ENCODE assay signal across 28 mouse cellular contexts in genomic region chr13:82246231-82246630, GRCm38 (mm10).
"Had no signal": no experiment of that assay in that cellular context is flagged by ENCODE, and none has a peak within 500 bp of the region (broad histone marks: within the 10 kb centered on the region; RNA-seq: fewer than 3 reads in every experiment).

No protein-coding gene starts in this region.

- H3K4me3 ChIP-seq: embryonic facial prominence, embryonic 10.5 days; embryonic facial prominence, embryonic 12.5 days; embryonic facial prominence, embryonic 13.5 days; embryonic facial prominence, embryonic 15.5 days; erythroblast, embryonic 14.5 days; forebrain, embryonic 10.5 days; forebrain, embryonic 12.5 days; forebrain, embryonic 13.5 days; forebrain, embryonic 15.5 days; gastrocnemius, adult 2 months had no signal

- H3K27me3 ChIP-seq: embryonic facial prominence, embryonic 12.5 days; embryonic facial prominence, embryonic 13.5 days; embryonic facial prominence, embryonic 15.5 days; forebrain, embryonic 12.5 days; forebrain, embryonic 13.5 days; forebrain, embryonic 15.5 days had no signal

- DNase-seq: cerebellum, adult 18-20 months; cerebellum, adult 2 months; cerebellum, adult 8-10 months; cerebellum, adult 9-10 months; cerebellum, adult 9-11 months; cerebellum, postnatal 10 days; cerebellum, postnatal 14 days; cerebellum, postnatal 25 days; cerebellum, postnatal 36 days; embryo, embryonic 11 days; forebrain, postnatal 0 days; gastrocnemius, adult 2 months; gastrocnemius, postnatal 10 days; gastrocnemius, postnatal 14 days; gastrocnemius, postnatal 25 days; gastrocnemius, postnatal 36 days; heart, adult 11 months had no signal

- H3K9me3 ChIP-seq: embryonic facial prominence, embryonic 10.5 days; embryonic facial prominence, embryonic 12.5 days; embryonic facial prominence, embryonic 13.5 days; embryonic facial prominence, embryonic 15.5 days; forebrain, embryonic 10.5 days; forebrain, embryonic 12.5 days; forebrain, embryonic 13.5 days; forebrain, embryonic 15.5 days had no signal

- H3K27ac ChIP-seq: embryonic facial prominence, embryonic 10.5 days; embryonic facial prominence, embryonic 12.5 days; embryonic facial prominence, embryonic 13.5 days; embryonic facial prominence, embryonic 15.5 days; forebrain, embryonic 10.5 days; forebrain, embryonic 12.5 days; forebrain, embryonic 13.5 days; forebrain, embryonic 15.5 days; gastrocnemius, adult 2 months had no signal

- H3K4me2 ChIP-seq: embryonic facial prominence, embryonic 12.5 days; embryonic facial prominence, embryonic 13.5 days; embryonic facial prominence, embryonic 15.5 days; forebrain, embryonic 12.5 days; forebrain, embryonic 13.5 days; forebrain, embryonic 15.5 days had no signal

- H3K9ac ChIP-seq: embryonic facial prominence, embryonic 12.5 days; embryonic facial prominence, embryonic 13.5 days; embryonic facial prominence, embryonic 15.5 days; forebrain, embryonic 12.5 days; forebrain, embryonic 13.5 days; forebrain, embryonic 15.5 days; forebrain, postnatal 0 days had no signal

- ATAC-seq: forebrain, embryonic 13.5 days; forebrain, embryonic 14.5 days; forebrain, embryonic 15.5 days; forebrain, embryonic 16.5 days; forebrain, postnatal 0 days had no signal

- H3K4me1 ChIP-seq: embryonic facial prominence, embryonic 10.5 days; embryonic facial prominence, embryonic 12.5 days; embryonic facial prominence, embryonic 13.5 days; embryonic facial prominence, embryonic 15.5 days; forebrain, embryonic 10.5 days; forebrain, embryonic 12.5 days; forebrain, embryonic 13.5 days; forebrain, embryonic 15.5 days had no signal

- H3K36me3 ChIP-seq: embryonic facial prominence, embryonic 10.5 days; embryonic facial prominence, embryonic 12.5 days; embryonic facial prominence, embryonic 13.5 days; embryonic facial prominence, embryonic 15.5 days; forebrain, embryonic 10.5 days; forebrain, embryonic 12.5 days; forebrain, embryonic 15.5 days had no signal
